Mouse (Mus musculus): ENCODE measurements at regions not wholly inside any gene's neighbourhood (a gene's known extent, or its start where the extent isn't known, plus 50 kb on each side); places are given as distances from the start of the nearest gene placed in this dataset.

DNA sequence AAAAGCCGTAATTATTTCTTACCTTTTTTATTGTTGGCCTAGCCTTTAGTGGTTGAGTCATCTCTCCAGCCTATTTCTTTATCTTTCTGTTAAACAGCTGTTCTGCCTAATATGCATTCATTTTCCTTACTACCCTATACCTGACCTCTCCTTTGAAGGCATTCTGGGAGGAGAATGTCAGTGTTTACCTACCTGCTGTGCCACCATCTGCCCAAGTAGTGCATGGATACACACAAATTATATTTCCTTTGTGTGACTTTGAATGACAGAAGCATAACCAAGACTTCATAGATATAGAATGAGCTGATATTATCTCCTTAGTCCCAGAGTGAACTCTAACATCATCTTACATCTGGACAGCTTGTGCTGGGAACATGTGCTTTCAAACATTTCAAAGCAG lies 293.5 kb upstream of the Tom1l1 start:
- WGBS (ENCODE audit: insufficient replicate concordance) = 88% methylated on average over 1 of the region's 1 CpGs
- Histone ChIP-seq H3K4me3 (ENCODE audit: low read depth, low read length) (no peak overlapping the region), H3K27me3 (ENCODE audit: control insufficient read depth, insufficient read depth, low read length) (no peaks in the 10 kb centered on the region), H3K9ac (ENCODE audit: low read depth, low read length) (no peak overlapping the region), H3K4me2 (no peak overlapping the region), H3K4me1 (ENCODE audit: control insufficient read depth, insufficient read depth, low read length) (no peaks in the 10 kb centered on the region), H3K36me3 (ENCODE audit: control insufficient read depth, insufficient read depth, low read length) (no peaks in the 10 kb centered on the region), H3K27ac (ENCODE audit: low read depth, low read length) (no peak overlapping the region), H3K9me3 (replicated peaks; ENCODE audit: control insufficient read depth, low read length) (no peaks in the 10 kb centered on the region)
- ATAC-seq (replicated peaks; ENCODE audit: insufficient number of reproducible peaks, low FRiP score, low TSS enrichment) = no peak

DNA sequence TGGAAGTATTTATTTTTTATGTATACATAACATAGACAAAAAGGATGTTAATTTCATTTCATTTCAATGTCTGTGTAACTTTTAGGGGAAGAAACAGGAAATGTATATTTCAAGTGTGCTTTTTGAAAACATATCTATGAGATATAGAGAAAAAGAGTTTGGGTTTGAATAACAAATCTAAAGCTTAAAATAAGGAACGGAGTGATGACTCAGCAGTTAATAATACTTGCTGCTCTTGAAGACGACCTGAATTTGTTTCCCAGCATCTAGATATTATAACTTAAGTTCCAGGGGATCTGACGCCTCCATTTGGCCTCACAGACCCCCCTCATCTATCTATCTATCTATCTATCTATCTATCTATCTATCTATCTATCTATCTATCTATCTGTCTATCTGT lies 290.1 kb upstream of the Tom1l1 start:
- 67% methylated on average over 3 of the region's 3 CpGs for WGBS (ENCODE audit: insufficient replicate concordance)

GRCm38 (mm10) chr11:90941076-90941475 lies 252.9 kb upstream of the Tom1l1 start:
- Histone ChIP-seq H3K27ac (ENCODE audit: low read depth, low read length) (no peak overlapping the region), H3K9ac (ENCODE audit: low read depth, low read length) (no peak overlapping the region), H3K4me3 (ENCODE audit: low read depth, low read length) (no peak overlapping the region), H3K9me3 (replicated peaks; ENCODE audit: control insufficient read depth, low read length) (no peaks in the 10 kb centered on the region), H3K4me1 (ENCODE audit: control insufficient read depth, insufficient read depth, low read length) (no peaks in the 10 kb centered on the region), H3K4me2 (no peak overlapping the region), H3K27me3 (ENCODE audit: control insufficient read depth, insufficient read depth, low read length) (no peaks in the 10 kb centered on the region), H3K36me3 (ENCODE audit: control insufficient read depth, insufficient read depth, low read length) (no peaks in the 10 kb centered on the region)
- ATAC-seq (replicated peaks; ENCODE audit: insufficient number of reproducible peaks, low FRiP score, low TSS enrichment) = no peak
- WGBS (ENCODE audit: insufficient replicate concordance) = 74% methylated on average over 5 of the region's 5 CpGs

More for the DNA sequence above, 290.1 kb upstream of the Tom1l1 start:
- H3K4me2 ChIP-seq = no peak overlapping the region
- no peaks in the 10 kb centered on the region for H3K36me3 ChIP-seq (ENCODE audit: control insufficient read depth, insufficient read depth, low read length)
- no peak for ATAC-seq (replicated peaks; ENCODE audit: insufficient number of reproducible peaks, low FRiP score, low TSS enrichment)
- H3K27ac ChIP-seq (ENCODE audit: low read depth, low read length) = no peak overlapping the region
- H3K9ac ChIP-seq (ENCODE audit: low read depth, low read length) = no peak overlapping the region
- H3K9me3 ChIP-seq (replicated peaks; ENCODE audit: control insufficient read depth, low read length) = no peaks in the 10 kb centered on the region
- H3K27me3 ChIP-seq (ENCODE audit: control insufficient read depth, insufficient read depth, low read length) = no peaks in the 10 kb centered on the region
- H3K4me1 ChIP-seq (ENCODE audit: control insufficient read depth, insufficient read depth, low read length) = no peaks in the 10 kb centered on the region
- no peak overlapping the region for H3K4me3 ChIP-seq (ENCODE audit: low read depth, low read length)

- Histone ChIP-seq H3K4me3 (ENCODE audit: low read depth, low read length) (no peak overlapping the region), H3K9ac (ENCODE audit: low read depth, low read length) (no peak overlapping the region), H3K27ac (ENCODE audit: low read depth, low read length) (no peak overlapping the region), H3K4me1 (ENCODE audit: control insufficient read depth, insufficient read depth, low read length) (no peaks in the 10 kb centered on the region), H3K27me3 (ENCODE audit: control insufficient read depth, insufficient read depth, low read length) (no peaks in the 10 kb centered on the region), H3K4me2 (no peak overlapping the region), H3K9me3 (replicated peaks; ENCODE audit: control insufficient read depth, low read length) (no peaks in the 10 kb centered on the region), H3K36me3 (ENCODE audit: control insufficient read depth, insufficient read depth, low read length) (no peaks in the 10 kb centered on the region)
- ATAC-seq (replicated peaks; ENCODE audit: insufficient number of reproducible peaks, low FRiP score, low TSS enrichment) = no peak
Measured at GRCm38 (mm10) chr11:90925738-90926137, 237.6 kb upstream of the Tom1l1 start.

DNA sequence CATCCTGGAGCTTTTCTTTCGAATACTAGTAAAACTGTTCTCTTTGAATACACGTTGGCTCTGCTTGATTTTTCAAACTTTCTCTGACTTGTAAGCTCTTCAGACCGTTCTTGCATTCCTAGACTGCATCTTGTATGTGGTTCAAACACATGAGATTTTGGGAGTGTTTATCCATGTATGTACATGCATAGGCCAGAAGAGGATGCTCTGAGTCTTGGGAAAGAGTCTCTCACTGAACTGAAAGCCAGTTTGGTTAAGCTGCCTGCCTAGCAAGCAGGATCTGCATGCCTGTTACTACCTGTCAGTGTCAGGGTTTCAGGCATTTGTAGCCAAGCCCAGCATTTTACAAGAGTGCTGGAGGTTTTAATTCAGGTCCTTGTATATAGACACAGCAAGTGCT lies 229.6 kb upstream of the Tom1l1 start:
- ATAC-seq (replicated peaks; ENCODE audit: insufficient number of reproducible peaks, low FRiP score, low TSS enrichment) = no peak
- Histone ChIP-seq H3K27me3 (ENCODE audit: control insufficient read depth, insufficient read depth, low read length) (no peaks in the 10 kb centered on the region), H3K9ac (ENCODE audit: low read depth, low read length) (no peak overlapping the region), H3K4me1 (ENCODE audit: control insufficient read depth, insufficient read depth, low read length) (no peaks in the 10 kb centered on the region), H3K27ac (ENCODE audit: low read depth, low read length) (no peak overlapping the region), H3K9me3 (replicated peaks; ENCODE audit: control insufficient read depth, low read length) (no peaks in the 10 kb centered on the region), H3K4me2 (no peak overlapping the region), H3K4me3 (ENCODE audit: low read depth, low read length) (no peak overlapping the region), H3K36me3 (ENCODE audit: control insufficient read depth, insufficient read depth, low read length) (no peaks in the 10 kb centered on the region)
- WGBS (ENCODE audit: insufficient replicate concordance) = 67% methylated on average over 3 of the region's 3 CpGs

- no peaks in the 10 kb centered on the region for H3K9me3 ChIP-seq (replicated peaks; ENCODE audit: control insufficient read depth, low read length)
- H3K4me1 ChIP-seq (ENCODE audit: control insufficient read depth, insufficient read depth, low read length) = no peaks in the 10 kb centered on the region
- H3K4me2 ChIP-seq = no peak overlapping the region
- no peak for ATAC-seq (replicated peaks; ENCODE audit: insufficient number of reproducible peaks, low FRiP score, low TSS enrichment)
- H3K27ac ChIP-seq (ENCODE audit: low read depth, low read length) = no peak overlapping the region
- no peak overlapping the region for H3K9ac ChIP-seq (ENCODE audit: low read depth, low read length)
- 65% methylated on average over 3 of the region's 3 CpGs for WGBS (ENCODE audit: insufficient replicate concordance)
- no peaks in the 10 kb centered on the region for H3K27me3 ChIP-seq (ENCODE audit: control insufficient read depth, insufficient read depth, low read length)
- H3K4me3 ChIP-seq (ENCODE audit: low read depth, low read length) = no peak overlapping the region
- H3K36me3 ChIP-seq (ENCODE audit: control insufficient read depth, insufficient read depth, low read length) = no peaks in the 10 kb centered on the region
Measured at GRCm38 (mm10) chr11:90894236-90894635, 206.1 kb upstream of the Tom1l1 start.

DNA sequence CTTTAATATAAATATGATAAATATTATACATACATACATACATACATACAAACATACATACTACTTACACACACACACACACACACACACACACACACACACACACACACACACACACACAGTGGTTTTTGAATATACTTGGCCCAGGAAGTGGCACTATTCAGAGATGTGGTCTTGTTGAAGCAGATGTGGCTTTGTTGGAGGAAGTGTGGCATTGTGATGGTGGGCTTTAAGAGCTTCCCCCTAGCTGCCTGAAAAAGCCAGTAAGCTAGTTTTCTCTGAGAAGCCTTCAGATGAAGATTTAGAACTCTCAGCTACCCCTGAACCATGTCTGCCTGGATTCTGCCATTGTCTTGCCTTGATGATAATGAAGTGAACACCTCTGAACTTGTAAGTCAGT lies 185.0 kb upstream of the Tom1l1 start:
- no peaks in the 10 kb centered on the region for H3K36me3 ChIP-seq (ENCODE audit: control insufficient read depth, insufficient read depth, low read length)
- no peak overlapping the region for H3K27ac ChIP-seq (ENCODE audit: low read depth, low read length)
- no peak overlapping the region for H3K9ac ChIP-seq (ENCODE audit: low read depth, low read length)
- H3K4me2 ChIP-seq = no peak overlapping the region
- no peak overlapping the region for H3K4me3 ChIP-seq (ENCODE audit: low read depth, low read length)
- no peaks in the 10 kb centered on the region for H3K27me3 ChIP-seq (ENCODE audit: control insufficient read depth, insufficient read depth, low read length)
- no peaks in the 10 kb centered on the region for H3K9me3 ChIP-seq (replicated peaks; ENCODE audit: control insufficient read depth, low read length)
- H3K4me1 ChIP-seq (ENCODE audit: control insufficient read depth, insufficient read depth, low read length) = no peaks in the 10 kb centered on the region
- no peak for ATAC-seq (replicated peaks; ENCODE audit: insufficient number of reproducible peaks, low FRiP score, low TSS enrichment)

- Histone ChIP-seq H3K4me1 (ENCODE audit: control insufficient read depth, insufficient read depth, low read length) (no peaks in the 10 kb centered on the region), H3K9ac (ENCODE audit: low read depth, low read length) (no peak overlapping the region), H3K27me3 (ENCODE audit: control insufficient read depth, insufficient read depth, low read length) (no peaks in the 10 kb centered on the region), H3K27ac (ENCODE audit: low read depth, low read length) (no peak overlapping the region), H3K36me3 (ENCODE audit: control insufficient read depth, insufficient read depth, low read length) (no peaks in the 10 kb centered on the region), H3K4me2 (no peak overlapping the region), H3K4me3 (ENCODE audit: low read depth, low read length) (no peak overlapping the region), H3K9me3 (replicated peaks; ENCODE audit: control insufficient read depth, low read length) (no peaks in the 10 kb centered on the region)
- ATAC-seq (replicated peaks; ENCODE audit: insufficient number of reproducible peaks, low FRiP score, low TSS enrichment) = no peak
- WGBS (ENCODE audit: insufficient replicate concordance) = 85% methylated on average over 2 of the region's 2 CpGs
Measured at GRCm38 (mm10) chr11:90871686-90872085, 183.5 kb upstream of the Tom1l1 start.

DNA sequence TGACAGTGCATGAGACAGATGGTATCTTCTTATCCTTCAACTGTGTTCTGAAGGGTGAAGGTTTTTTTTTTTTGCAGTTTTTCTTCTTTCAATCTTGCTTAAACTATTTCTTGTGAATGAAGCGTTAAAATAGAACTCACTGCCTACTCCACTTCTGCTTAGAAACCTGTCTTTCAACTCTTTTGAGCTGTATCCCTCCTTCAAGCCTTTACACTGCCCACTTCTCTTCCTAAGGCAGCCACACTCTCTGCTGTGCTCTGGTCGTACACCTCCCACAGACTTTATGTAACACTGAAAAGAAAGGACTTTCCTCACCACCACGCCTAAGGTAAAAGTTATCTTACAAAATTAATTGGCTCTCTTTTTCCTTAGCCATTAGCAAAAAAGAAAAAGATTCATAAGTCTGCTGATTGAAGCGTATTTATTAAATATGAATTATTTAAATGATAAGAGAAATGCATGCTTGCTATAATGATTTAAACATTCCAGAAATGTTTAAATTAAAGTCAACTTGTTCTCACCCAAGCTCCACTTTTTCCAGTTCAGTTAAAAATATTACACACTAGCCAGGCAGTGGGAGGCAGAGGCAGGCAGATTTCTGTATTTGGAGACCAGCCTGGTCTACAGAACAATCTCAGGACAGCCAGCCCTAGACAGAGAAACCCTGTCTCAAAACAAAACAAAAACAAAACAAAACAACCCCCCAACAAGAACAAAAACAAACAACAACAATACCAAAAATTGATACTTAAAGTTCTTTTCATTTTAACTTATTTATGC lies 176.0 kb upstream of the Tom1l1 start:
- H3K4me2 ChIP-seq = no peak overlapping the region
- no peak overlapping the region for H3K27ac ChIP-seq (ENCODE audit: low read depth, low read length)
- WGBS (ENCODE audit: insufficient replicate concordance) = 72% methylated on average over 4 of the region's 4 CpGs
- no peak overlapping the region for H3K9ac ChIP-seq (ENCODE audit: low read depth, low read length)
- no peaks in the 10 kb centered on the region for H3K36me3 ChIP-seq (ENCODE audit: control insufficient read depth, insufficient read depth, low read length)
- no peak overlapping the region for H3K4me3 ChIP-seq (ENCODE audit: low read depth, low read length)
- no peaks in the 10 kb centered on the region for H3K27me3 ChIP-seq (ENCODE audit: control insufficient read depth, insufficient read depth, low read length)
- ATAC-seq (replicated peaks; ENCODE audit: insufficient number of reproducible peaks, low FRiP score, low TSS enrichment) = no peak
- H3K4me1 ChIP-seq (ENCODE audit: control insufficient read depth, insufficient read depth, low read length) = no peaks in the 10 kb centered on the region
- no peaks in the 10 kb centered on the region for H3K9me3 ChIP-seq (replicated peaks; ENCODE audit: control insufficient read depth, low read length)
